Mouse (Mus musculus) ES-E14 (cell line): ENCODE data around the gene Vat1. TPM values are rescaled to one million over a fixed set of nuclear protein-coding genes. Genes with fewer than 3 reads are reported as not detected.

Experiments
- DNase-seq: peaks from one replicate; pipeline ENCODE4 v3.0.0-alpha.2; 2013; ENCODE audit warnings: low read depth, low spot score
- H3K27ac ChIP-seq: 2 replicates; pipeline ENCODE4 v1.5.1; 2012; ENCODE audit warnings: low read depth, mild to moderate bottlenecking, low read length, moderate library complexity, mixed read lengths; ENCODE audit not compliant: poor library complexity, insufficient read depth, severe bottlenecking
- H3K36me3 ChIP-seq: 2 replicates; pipeline ENCODE4 v1.6.1; 2012; ENCODE audit warnings: mild to moderate bottlenecking, low read length, moderate library complexity, mixed read lengths; ENCODE audit not compliant: control insufficient read depth, poor library complexity, insufficient read depth, severe bottlenecking
- H3K4me1 ChIP-seq, 2 experiments: fragments of 150-350 bp in 1 of 2; sonication (generic) in 1 of 2; 2 replicates each; pipeline ENCODE4 v1.6.1; 2012; ENCODE audit warnings: low read length in 2 of 2, mild to moderate bottlenecking in 1 of 2, mixed read lengths in 1 of 2; ENCODE audit not compliant: control insufficient read depth in 2 of 2, insufficient read depth in 2 of 2, poor library complexity in 1 of 2
- H3K4me3 ChIP-seq, 2 experiments: fragments of 150-350 bp in 1 of 2; sonication (generic) in 1 of 2; 2 replicates each; pipeline ENCODE4 v1.5.1; 2012; ENCODE audit warnings: low read length in 2 of 2, low read depth in 1 of 2, mild to moderate bottlenecking in 1 of 2, mixed read lengths in 1 of 2; ENCODE audit not compliant: insufficient read depth in 1 of 2, poor library complexity in 1 of 2, severe bottlenecking in 1 of 2
- H3K9ac ChIP-seq: 2 replicates; pipeline ENCODE4 v1.6.1; 2012; ENCODE audit warnings: low read depth, mild to moderate bottlenecking, low read length, mixed read lengths; ENCODE audit not compliant: poor library complexity, insufficient read depth, severe bottlenecking
- H3K9me3 ChIP-seq: fragments of 150-350 bp; sonication (generic); 2 replicates; pipeline ENCODE4 v1.6.1; 2012; ENCODE audit warnings: low read depth, mild to moderate bottlenecking, low read length; ENCODE audit not compliant: control insufficient read depth, insufficient read depth
- CHD2 ChIP-seq: IDR thresholded peaks from 2 replicates; pipeline ENCODE4 v1.6.1; 2014; ENCODE audit warnings: mild to moderate bottlenecking, low read depth, low read length, inconsistent platforms
- HCFC1 ChIP-seq: IDR thresholded peaks from 2 replicates; pipeline ENCODE4 v1.6.1; 2012; ENCODE audit warnings: low read length, inconsistent platforms, borderline replicate concordance; ENCODE audit not compliant: insufficient read depth
- MAFK ChIP-seq: IDR thresholded peaks from 2 replicates; pipeline ENCODE4 v1.6.1; 2014; ENCODE audit warnings: mild to moderate bottlenecking, low read depth, low read length, inconsistent platforms; ENCODE audit not compliant: insufficient read depth
- ZC3H11A ChIP-seq: IDR thresholded peaks from 2 replicates; pipeline ENCODE4 v1.6.1; 2012; ENCODE audit warnings: low read depth, mild to moderate bottlenecking, inconsistent platforms, low read length, borderline replicate concordance
- ZNF384 ChIP-seq: IDR thresholded peaks from 2 replicates; pipeline ENCODE4 v1.6.1; 2012; ENCODE audit warnings: low read depth, low read length, inconsistent platforms
- in situ Hi-C, 2 experiments: fragments of 600-800 bp; cut with MboI; formaldehyde crosslinking; loops; one replicate each; pipeline ENCODE4 v1.15.1; 2025; ENCODE audit warnings: low sequenced_read_pairs in 2 of 2, inconsistent platforms in 1 of 2; ENCODE audit not compliant: unreplicated experiment in 2 of 2
- total RNA-seq: library from RNA; depleted of rRNA; stranded (reverse); fragments of 300-350 nt; gene quantifications from 2 replicates; pipeline ENCODE4 v1.2.3, GENCODE M21; 2012

The Vat1 gene
- total RNA-seq, 1 experiment: 57.5 TPM

- Histone ChIP-seq H3K27ac (no peak overlapping the region), H3K4me3 (no peak overlapping the region), H3K9me3 (no peaks in the 10 kb centered on the region), H3K4me1 (peaks cover 1 to 6% of the 10 kb centered on the region in 2 experiments; a peak in 1 of 4 replicates), H3K9ac (no peak overlapping the region), H3K36me3 (peaks cover 20% of the 10 kb centered on the region)
- DNase-seq: no peak
- TF ChIP-seq ZC3H11A (no peak), MAFK (no peak), CHD2 (no peak), ZNF384 (no peak), HCFC1 (no peak)
- in situ Hi-C loops: no loop called here
Measured at GRCm38 (mm10) chr11:101485509-101486028, 19.5 kb upstream of the Vat1 start.

- Histone ChIP-seq H3K9me3 (no peaks in the 10 kb centered on the region), H3K4me1 (peaks cover 4 to 9% of the 10 kb centered on the region in 2 experiments; a peak in 2 of 4 replicates), H3K36me3 (peaks cover 20% of the 10 kb centered on the region), H3K9ac (no peak overlapping the region), H3K4me3 (no peak overlapping the region), H3K27ac (no peak overlapping the region)
- no peak for DNase-seq
- in situ Hi-C loops: no loop called here
- TF ChIP-seq HCFC1 (no peak), MAFK (no peak), ZNF384 (no peak), ZC3H11A (no peak), CHD2 (no peak)
Measured at GRCm38 (mm10) chr11:101484814-101485213, 18.8 kb upstream of the Vat1 start.

- in situ Hi-C loops: no loop called here
- Histone ChIP-seq H3K27ac (no peak overlapping the region), H3K4me1 (peaks cover 8 to 11% of the 10 kb centered on the region in 2 experiments; a peak in 3 of 4 replicates)
Measured at GRCm38 (mm10) chr11:101484245-101484644, 18.2 kb upstream of the Vat1 start.

GRCm38 (mm10) chr11:101483804-101484203 is 17.8 kb upstream of the Vat1 start:
- Histone ChIP-seq H3K4me1 (peaks cover 9 to 15% of the 10 kb centered on the region in 2 experiments; a peak in 3 of 4 replicates), H3K9ac (no peak overlapping the region), H3K9me3 (no peaks in the 10 kb centered on the region), H3K4me3 (no peak overlapping the region), H3K27ac (no peak overlapping the region), H3K36me3 (peaks cover 15% of the 10 kb centered on the region)
- no peak for TF ChIP-seq HCFC1
- peak; percentile 51 for TF ChIP-seq ZNF384
- no peak for TF ChIP-seq MAFK
- DNase-seq: no peak
- in situ Hi-C loops: no loop called here

More at GRCm38 (mm10) chr11:101484245-101484644, 18.2 kb upstream of the Vat1 start:
- no peak overlapping the region for H3K9ac ChIP-seq
- DNase-seq: no peak
- no peaks in the 10 kb centered on the region for H3K9me3 ChIP-seq
- peaks cover 15% of the 10 kb centered on the region for H3K36me3 ChIP-seq
- H3K4me3 ChIP-seq: no peak overlapping the region
- TF ChIP-seq ZNF384 (no peak; the same call in 1 of the 2 replicates), ZC3H11A (no peak), CHD2 (no peak), HCFC1 (no peak), MAFK (no peak)
